Mouse (Mus musculus): ENCODE measurements around the gene Mprip. TPM values are rescaled to one million over a fixed set of nuclear protein-coding genes. Genes with fewer than 3 reads are reported as not detected.

Mprip gene
- polyA plus RNA-seq, 1 experiment from 2014 or later = 26.6 TPM

DNA sequence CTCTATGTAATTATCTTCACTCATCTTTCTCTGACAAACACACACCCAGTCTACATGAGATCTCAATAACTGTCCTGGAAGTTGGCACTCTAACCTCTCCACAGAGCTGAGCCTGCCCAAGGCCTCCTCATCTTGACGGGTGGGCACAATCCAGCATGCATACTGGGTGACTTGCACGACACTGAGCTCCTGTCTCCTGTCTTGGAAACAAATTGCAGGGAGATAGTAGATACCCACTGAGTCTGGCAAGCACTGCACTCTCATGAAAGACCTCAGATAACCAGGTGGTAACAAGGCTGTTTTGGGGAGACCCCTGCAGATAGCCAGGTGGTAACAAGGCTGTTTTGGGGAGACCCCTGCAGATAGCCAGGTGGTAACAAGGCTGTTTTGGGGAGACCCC is 111.2 kb downstream of the Mprip start:
- no peak overlapping the region for H3K4me2 ChIP-seq (ENCODE audit: low read depth, low read length)
- ATAC-seq (replicated peaks; ENCODE audit: extremely low read depth, insufficient read depth, low FRiP score) = no peak
- peaks cover 12% of the 10 kb centered on the region for H3K4me1 ChIP-seq (ENCODE audit: control insufficient read depth, insufficient read depth, low read length)
- WGBS = 64% methylated on average over 2 of the region's 2 CpGs
- H3K27me3 ChIP-seq (ENCODE audit: control insufficient read depth, insufficient read depth, low read length) = no peaks in the 10 kb centered on the region
- no peak overlapping the region for H3K4me3 ChIP-seq (ENCODE audit: low read length)
- peaks cover 66% of the 10 kb centered on the region for H3K36me3 ChIP-seq (ENCODE audit: control insufficient read depth, insufficient read depth)
- H3K9me3 ChIP-seq (replicated peaks; ENCODE audit: control insufficient read depth, low read length) = no peaks in the 10 kb centered on the region
- H3K27ac ChIP-seq (ENCODE audit: low read length) = no peak overlapping the region
- H3K9ac ChIP-seq (ENCODE audit: low read length) = no peak overlapping the region

GRCm38 (mm10) chr11:59772902-59773301 is 111.8 kb downstream of the Mprip start:
- Histone ChIP-seq H3K36me3 (ENCODE audit: control insufficient read depth, insufficient read depth) (peaks cover 67% of the 10 kb centered on the region), H3K4me2 (ENCODE audit: low read depth, low read length) (no peak overlapping the region), H3K4me1 (ENCODE audit: control insufficient read depth, insufficient read depth, low read length) (peaks cover 12% of the 10 kb centered on the region), H3K9me3 (replicated peaks; ENCODE audit: control insufficient read depth, low read length) (no peaks in the 10 kb centered on the region), H3K27ac (ENCODE audit: low read length) (no peak overlapping the region), H3K27me3 (ENCODE audit: control insufficient read depth, insufficient read depth, low read length) (no peaks in the 10 kb centered on the region), H3K9ac (ENCODE audit: low read length) (no peak overlapping the region), H3K4me3 (ENCODE audit: low read length) (no peak overlapping the region)
- 51% methylated on average over 4 of the region's 4 CpGs for WGBS
- ATAC-seq (replicated peaks; ENCODE audit: extremely low read depth, insufficient read depth, low FRiP score) = peak; percentile 52; the same call in 1 of the 2 replicates

DNA sequence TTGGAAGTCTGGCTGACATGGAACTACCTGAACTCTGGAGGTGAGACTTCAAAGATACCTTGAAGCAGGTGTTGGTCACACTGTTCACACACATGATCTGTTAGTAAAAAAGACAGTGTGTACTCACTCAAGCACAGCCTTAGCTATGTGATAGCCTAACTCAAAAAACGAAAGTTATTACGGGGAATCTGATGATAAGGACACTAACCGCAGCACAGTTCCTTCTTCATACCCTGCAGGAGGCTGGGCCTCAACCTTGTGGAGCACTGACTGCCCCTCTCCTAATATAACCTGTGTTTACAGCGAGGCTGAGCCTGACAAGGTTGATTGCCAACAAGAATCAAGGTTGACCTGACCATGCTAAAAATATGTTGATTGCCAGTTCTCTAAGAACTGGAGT is 113.4 kb downstream of the Mprip start:
- H3K9ac ChIP-seq (ENCODE audit: low read length) = no peak overlapping the region
- WGBS = 65% methylated on average over 4 of the region's 4 CpGs
- peaks cover 7% of the 10 kb centered on the region for H3K4me1 ChIP-seq (ENCODE audit: control insufficient read depth, insufficient read depth, low read length)
- H3K27me3 ChIP-seq (ENCODE audit: control insufficient read depth, insufficient read depth, low read length) = no peaks in the 10 kb centered on the region
- no peak for ATAC-seq (replicated peaks; ENCODE audit: extremely low read depth, insufficient read depth, low FRiP score)
- H3K4me2 ChIP-seq (ENCODE audit: low read depth, low read length) = no peak overlapping the region
- no peak overlapping the region for H3K4me3 ChIP-seq (ENCODE audit: low read length)
- H3K9me3 ChIP-seq (replicated peaks; ENCODE audit: control insufficient read depth, low read length) = no peaks in the 10 kb centered on the region
- peaks cover 58% of the 10 kb centered on the region for H3K36me3 ChIP-seq (ENCODE audit: control insufficient read depth, insufficient read depth)
- no peak overlapping the region for H3K27ac ChIP-seq (ENCODE audit: low read length)

GRCm38 (mm10) chr11:59775435-59776148 is 114.5 kb downstream of the Mprip start:
- H3K27ac ChIP-seq (ENCODE audit: low read length) = no peak overlapping the region
- 88% methylated on average over 13 of the region's 13 CpGs for WGBS
- H3K4me3 ChIP-seq (ENCODE audit: low read length) = no peak overlapping the region
- no peak overlapping the region for H3K4me2 ChIP-seq (ENCODE audit: low read depth, low read length)
- H3K9ac ChIP-seq (ENCODE audit: low read length) = no peak overlapping the region
- peaks cover 7% of the 10 kb centered on the region for H3K4me1 ChIP-seq (ENCODE audit: control insufficient read depth, insufficient read depth, low read length)
- no peaks in the 10 kb centered on the region for H3K27me3 ChIP-seq (ENCODE audit: control insufficient read depth, insufficient read depth, low read length)
- H3K36me3 ChIP-seq (ENCODE audit: control insufficient read depth, insufficient read depth) = peaks cover 50% of the 10 kb centered on the region
- no peak for ATAC-seq (replicated peaks; ENCODE audit: extremely low read depth, insufficient read depth, low FRiP score)
- no peaks in the 10 kb centered on the region for H3K9me3 ChIP-seq (replicated peaks; ENCODE audit: control insufficient read depth, low read length)

DNA sequence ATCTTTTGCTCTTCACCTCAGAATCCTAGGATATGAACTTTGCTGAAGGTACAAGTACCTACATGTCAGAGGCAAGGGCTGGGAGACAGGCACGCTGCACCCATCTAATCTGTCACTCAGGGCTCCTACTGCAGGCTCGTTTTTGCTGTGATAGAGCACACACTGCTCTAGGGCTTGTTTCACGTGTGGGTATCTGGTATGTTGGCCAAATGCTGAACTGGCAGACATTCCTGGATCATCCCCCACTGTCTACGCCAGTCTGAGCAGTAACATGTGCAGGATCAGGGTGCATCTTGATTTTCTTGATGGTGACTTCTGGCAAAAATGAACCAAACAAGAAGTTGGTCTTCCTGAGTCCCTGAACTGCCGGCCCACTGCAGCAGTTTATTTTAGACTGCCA is 116.2 kb downstream of the Mprip start:
- 80% methylated on average over 5 of the region's 5 CpGs for WGBS

GRCm38 (mm10) chr11:59778181-59778873 is 117.2 kb downstream of the Mprip start:
- no peak overlapping the region for H3K27ac ChIP-seq (ENCODE audit: low read length)
- H3K27me3 ChIP-seq (ENCODE audit: control insufficient read depth, insufficient read depth, low read length) = no peaks in the 10 kb centered on the region
- H3K4me2 ChIP-seq (ENCODE audit: low read depth, low read length) = no peak overlapping the region
- peaks cover 10% of the 10 kb centered on the region for H3K4me1 ChIP-seq (ENCODE audit: control insufficient read depth, insufficient read depth, low read length)
- H3K4me3 ChIP-seq (ENCODE audit: low read length) = no peak overlapping the region
- H3K9me3 ChIP-seq (replicated peaks; ENCODE audit: control insufficient read depth, low read length) = no peaks in the 10 kb centered on the region
- no peak for ATAC-seq (replicated peaks; ENCODE audit: extremely low read depth, insufficient read depth, low FRiP score)
- 55% methylated on average over 9 of the region's 9 CpGs for WGBS
- H3K9ac ChIP-seq (ENCODE audit: low read length) = no peak overlapping the region
- H3K36me3 ChIP-seq (ENCODE audit: control insufficient read depth, insufficient read depth) = peaks cover 33% of the 10 kb centered on the region

More for the DNA sequence above, 116.2 kb downstream of the Mprip start:
- ATAC-seq (replicated peaks; ENCODE audit: extremely low read depth, insufficient read depth, low FRiP score) = no peak
- Histone ChIP-seq H3K4me3 (ENCODE audit: low read length) (no peak overlapping the region), H3K9me3 (replicated peaks; ENCODE audit: control insufficient read depth, low read length) (no peaks in the 10 kb centered on the region), H3K36me3 (ENCODE audit: control insufficient read depth, insufficient read depth) (peaks cover 34% of the 10 kb centered on the region), H3K9ac (ENCODE audit: low read length) (no peak overlapping the region), H3K4me2 (ENCODE audit: low read depth, low read length) (no peak overlapping the region), H3K27me3 (ENCODE audit: control insufficient read depth, insufficient read depth, low read length) (no peaks in the 10 kb centered on the region), H3K27ac (ENCODE audit: low read length) (no peak overlapping the region), H3K4me1 (ENCODE audit: control insufficient read depth, insufficient read depth, low read length) (peaks cover 7% of the 10 kb centered on the region)

GRCm38 (mm10) chr11:59778874-59779223 is 117.7 kb downstream of the Mprip start:
- Histone ChIP-seq H3K9ac (ENCODE audit: low read length) (no peak overlapping the region), H3K27ac (ENCODE audit: low read length) (no peak overlapping the region), H3K36me3 (ENCODE audit: control insufficient read depth, insufficient read depth) (peaks cover 33% of the 10 kb centered on the region), H3K9me3 (replicated peaks; ENCODE audit: control insufficient read depth, low read length) (no peaks in the 10 kb centered on the region), H3K4me1 (ENCODE audit: control insufficient read depth, insufficient read depth, low read length) (peaks cover 10% of the 10 kb centered on the region), H3K4me3 (ENCODE audit: low read length) (no peak overlapping the region), H3K27me3 (ENCODE audit: control insufficient read depth, insufficient read depth, low read length) (no peaks in the 10 kb centered on the region), H3K4me2 (ENCODE audit: low read depth, low read length) (no peak overlapping the region)
- 54% methylated on average over 1 of the region's 1 CpGs for WGBS
- no peak for ATAC-seq (replicated peaks; ENCODE audit: extremely low read depth, insufficient read depth, low FRiP score)

DNA sequence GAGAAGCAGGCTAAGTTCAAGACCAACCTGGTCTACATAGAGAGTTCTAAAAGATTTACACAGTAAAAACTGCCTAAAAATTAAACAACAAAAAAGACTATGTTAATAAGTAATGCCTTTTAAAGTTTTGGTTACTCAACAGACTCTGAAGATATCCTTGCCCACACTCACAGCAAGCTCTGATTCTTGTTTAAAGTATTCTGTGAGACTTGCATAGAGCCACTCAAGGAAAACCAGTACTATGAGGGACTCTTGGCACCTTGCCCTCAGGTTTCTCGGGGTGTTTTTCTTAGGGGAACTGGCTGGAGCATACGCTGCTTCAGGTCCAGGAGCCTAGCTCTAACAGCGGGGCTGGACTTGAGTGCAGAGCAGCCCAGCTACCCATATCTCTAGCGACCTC is 118.3 kb downstream of the Mprip start:
- Histone ChIP-seq H3K27me3 (ENCODE audit: control insufficient read depth, insufficient read depth, low read length) (no peaks in the 10 kb centered on the region), H3K4me2 (ENCODE audit: low read depth, low read length) (no peak overlapping the region), H3K4me1 (ENCODE audit: control insufficient read depth, insufficient read depth, low read length) (peaks cover 10% of the 10 kb centered on the region), H3K36me3 (ENCODE audit: control insufficient read depth, insufficient read depth) (peaks cover 28% of the 10 kb centered on the region), H3K27ac (ENCODE audit: low read length) (no peak overlapping the region), H3K9ac (ENCODE audit: low read length) (no peak overlapping the region), H3K4me3 (ENCODE audit: low read length) (no peak overlapping the region), H3K9me3 (replicated peaks; ENCODE audit: control insufficient read depth, low read length) (no peaks in the 10 kb centered on the region)
- 70% methylated on average over 4 of the region's 4 CpGs for WGBS
- no peak for ATAC-seq (replicated peaks; ENCODE audit: extremely low read depth, insufficient read depth, low FRiP score)

- ATAC-seq (replicated peaks; ENCODE audit: extremely low read depth, insufficient read depth, low FRiP score) = no peak
- H3K4me1 ChIP-seq (ENCODE audit: control insufficient read depth, insufficient read depth, low read length) = peaks cover 10% of the 10 kb centered on the region
- peaks cover 25% of the 10 kb centered on the region for H3K36me3 ChIP-seq (ENCODE audit: control insufficient read depth, insufficient read depth)
- no peak overlapping the region; the same call in 1 of the 2 replicates for H3K27ac ChIP-seq (ENCODE audit: low read length)
- no peak overlapping the region for H3K4me2 ChIP-seq (ENCODE audit: low read depth, low read length)
- no peak overlapping the region for H3K9ac ChIP-seq (ENCODE audit: low read length)
- H3K4me3 ChIP-seq (ENCODE audit: low read length) = no peak overlapping the region
- H3K9me3 ChIP-seq (replicated peaks; ENCODE audit: control insufficient read depth, low read length) = no peaks in the 10 kb centered on the region
- no peaks in the 10 kb centered on the region for H3K27me3 ChIP-seq (ENCODE audit: control insufficient read depth, insufficient read depth, low read length)
- WGBS = 58% methylated on average over 4 of the region's 4 CpGs
These were observed 119.1 kb downstream of the Mprip start for GRCm38 (mm10) chr11:59780241-59780640.
